Mouse (Mus musculus) lung, adult 18-20 months (tissue): ENCODE measurements around the gene Pmepa1.

Experiments
- DNase-seq, 2 experiments: peaks; one replicate each; pipeline ENCODE4 v3.0.0; 2022; ENCODE audit warnings: mixed read lengths in 2 of 2

Pmepa1 gene

GRCm38 (mm10) chr2:173275343-173276201 is 761 bp downstream of the Pmepa1 start:
- no peak for DNase-seq

- no peak for DNase-seq
Measured at GRCm38 (mm10) chr2:173274428-173275342, 1.6 kb downstream of the Pmepa1 start.

GRCm38 (mm10) chr2:173273885-173274284 is 2.4 kb downstream of the Pmepa1 start:
- DNase-seq: no peak

GRCm38 (mm10) chr2:173272354-173272900 is 3.9 kb downstream of the Pmepa1 start:
- no peak for DNase-seq

GRCm38 (mm10) chr2:173271541-173271940 is 4.8 kb downstream of the Pmepa1 start:
- no peak for DNase-seq

- DNase-seq: no peak
Measured at GRCm38 (mm10) chr2:173270601-173271248, 5.6 kb downstream of the Pmepa1 start.

GRCm38 (mm10) chr2:173270196-173270595 is 6.1 kb downstream of the Pmepa1 start:
- no peak for DNase-seq

- DNase-seq: no peak
Measured at GRCm38 (mm10) chr2:173267562-173267961, 8.8 kb downstream of the Pmepa1 start.

- DNase-seq: no peak
Measured at GRCm38 (mm10) chr2:173266349-173267112, 9.8 kb downstream of the Pmepa1 start.

- no peak for DNase-seq
Measured at GRCm38 (mm10) chr2:173265468-173266265, 10.7 kb downstream of the Pmepa1 start.

- peak; percentile 65 to 74 for DNase-seq
Measured at GRCm38 (mm10) chr2:173264467-173265128, 11.7 kb downstream of the Pmepa1 start.

- DNase-seq: peak in 1 of 2 experiments; percentile 46
Measured at GRCm38 (mm10) chr2:173263636-173264330, 12.6 kb downstream of the Pmepa1 start.

GRCm38 (mm10) chr2:173261497-173261896 is 14.8 kb downstream of the Pmepa1 start:
- no peak for DNase-seq

GRCm38 (mm10) chr2:173258459-173259091 is 17.8 kb downstream of the Pmepa1 start:
- no peak for DNase-seq

GRCm38 (mm10) chr2:173257610-173258009 is 18.7 kb downstream of the Pmepa1 start:
- DNase-seq: peak; percentile 72 to 82

- no peak for DNase-seq
Measured at GRCm38 (mm10) chr2:173256552-173256949, 19.8 kb downstream of the Pmepa1 start.

- peak in 1 of 2 experiments; percentile 52 for DNase-seq
Measured at GRCm38 (mm10) chr2:173255810-173256551, 20.4 kb downstream of the Pmepa1 start.
